Mouse (Mus musculus) ovary, postnatal 14 days (tissue): ENCODE results near the gene Ecel1.

Experiments
- DNase-seq: peaks from one replicate; pipeline ENCODE4 v3.0.0; 2022; ENCODE audit warnings: low spot score

Ecel1 gene

DNA sequence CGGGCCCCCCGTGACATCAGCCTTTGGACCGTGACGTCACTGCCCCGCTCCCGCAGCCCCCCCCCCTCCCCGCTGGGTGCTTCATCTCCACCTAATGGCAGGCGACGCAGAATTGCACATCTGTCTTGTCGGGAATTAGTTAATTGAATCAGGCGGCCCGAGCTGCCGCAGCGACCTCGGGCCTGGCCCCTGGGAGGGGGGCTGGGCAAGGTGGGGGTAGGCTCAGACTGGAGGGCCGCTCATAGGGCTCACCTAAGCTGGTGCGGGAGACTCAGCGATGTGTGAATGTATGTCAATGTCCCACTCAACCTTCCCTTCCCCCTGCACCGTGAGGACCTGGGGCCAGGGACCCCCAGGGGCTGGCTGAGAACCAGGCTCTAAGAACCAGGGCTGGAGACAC lies 14.1 kb upstream of the Ecel1 start:
- no peak for DNase-seq

DNA sequence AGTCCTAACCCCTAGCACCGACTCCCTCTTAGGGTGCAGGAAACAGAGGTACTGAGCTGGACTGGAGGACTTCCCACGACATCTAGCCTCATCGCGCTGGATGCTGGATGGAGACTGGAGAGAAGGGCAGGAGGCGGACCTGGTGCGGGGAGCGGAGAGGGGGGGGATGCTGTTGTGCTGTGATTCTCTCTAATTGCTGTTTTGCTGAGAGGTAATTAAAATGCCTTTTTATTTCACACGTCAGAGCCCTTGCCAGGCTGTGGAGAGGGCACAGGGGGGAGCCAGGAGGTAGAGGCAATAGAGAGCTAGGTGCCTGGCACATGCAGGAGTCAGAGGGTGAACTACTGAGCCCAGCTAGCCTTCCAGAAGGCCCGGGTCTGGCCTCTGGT lies 8.5 kb upstream of the Ecel1 start:
- DNase-seq = no peak

DNA sequence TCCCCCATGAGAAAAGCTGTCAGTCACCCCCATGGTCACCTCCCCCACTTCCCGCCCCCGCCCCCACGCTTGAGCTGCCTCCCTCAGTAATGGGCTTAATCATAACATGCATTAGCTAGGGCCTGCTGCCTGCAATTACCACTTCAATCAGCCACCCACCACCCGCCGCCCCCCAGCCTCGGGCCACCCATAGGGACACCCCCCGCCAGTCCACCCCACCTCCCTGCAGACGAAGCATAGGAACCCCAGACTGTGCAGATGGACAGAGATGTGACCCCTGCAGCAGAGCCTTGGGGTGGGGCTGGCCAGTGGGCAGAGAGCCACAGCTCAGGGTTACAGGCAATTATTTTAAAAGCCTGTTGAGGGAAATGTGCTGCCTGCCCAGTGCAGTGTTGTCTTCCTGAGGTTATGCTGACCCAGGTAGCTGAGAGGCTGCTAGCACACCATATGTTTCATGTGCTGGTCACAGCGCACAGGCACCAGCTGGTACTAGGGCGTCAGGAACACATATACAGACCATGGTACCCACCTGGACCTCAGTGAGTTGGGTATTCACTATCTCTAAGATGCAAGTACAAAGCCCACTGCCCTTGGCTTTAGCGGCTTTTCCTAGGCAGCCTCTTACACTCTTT lies 8.0 kb upstream of the Ecel1 start:
- DNase-seq = no peak

DNA sequence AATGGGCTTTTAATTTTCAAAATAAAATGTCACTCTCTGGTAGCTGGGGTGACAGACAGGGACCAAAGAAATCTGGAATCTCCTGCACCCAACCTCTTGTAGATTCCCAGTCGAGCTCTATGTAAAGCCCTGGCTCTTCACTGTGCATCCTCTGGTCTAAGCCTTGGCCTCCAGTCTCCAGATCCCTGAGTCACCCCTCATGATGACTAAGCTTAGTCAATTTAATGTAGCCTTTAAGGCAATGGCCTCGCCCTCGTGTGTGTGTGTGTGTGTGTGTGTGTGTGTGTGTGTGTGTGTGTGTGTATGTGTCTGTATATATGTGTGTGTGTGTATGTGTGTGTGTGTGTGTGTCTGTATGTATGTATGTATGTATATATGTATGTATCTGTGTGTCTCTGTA lies 3.1 kb upstream of the Ecel1 start:
- no peak for DNase-seq

DNA sequence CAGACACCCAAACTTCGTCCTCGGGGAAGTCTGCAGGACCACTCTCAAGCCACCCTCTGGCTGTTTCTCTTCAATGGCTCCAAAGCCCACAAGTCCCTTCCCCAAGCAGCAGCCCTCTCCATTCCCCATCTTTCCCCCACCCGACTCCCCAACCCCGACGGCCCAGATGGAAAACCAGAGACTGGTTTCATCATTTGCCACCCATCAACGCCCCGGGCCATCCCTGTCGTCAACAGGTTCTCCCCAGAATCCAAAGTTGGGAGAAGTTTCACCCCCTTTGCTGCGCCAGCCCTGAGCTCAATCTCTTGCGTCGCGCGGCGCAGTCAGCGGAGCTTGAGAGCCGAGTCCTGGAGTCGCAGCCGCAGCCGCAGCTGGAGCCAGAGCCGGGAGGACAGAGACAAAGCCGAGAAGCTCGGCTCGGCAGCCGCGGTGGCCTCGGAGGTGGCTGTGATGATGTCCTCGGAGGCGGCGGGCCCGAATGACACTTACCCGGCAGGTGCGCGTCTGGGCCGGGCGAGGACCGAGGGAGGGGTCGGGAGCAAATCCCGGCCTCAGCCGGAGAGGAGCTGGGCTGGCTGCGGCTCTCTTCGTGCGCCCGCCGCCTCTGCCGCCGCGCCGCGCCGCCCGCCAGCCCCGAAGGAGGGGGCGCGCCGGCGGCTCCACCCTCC lies 656 bp downstream of the Ecel1 start:
- no peak for DNase-seq

DNA sequence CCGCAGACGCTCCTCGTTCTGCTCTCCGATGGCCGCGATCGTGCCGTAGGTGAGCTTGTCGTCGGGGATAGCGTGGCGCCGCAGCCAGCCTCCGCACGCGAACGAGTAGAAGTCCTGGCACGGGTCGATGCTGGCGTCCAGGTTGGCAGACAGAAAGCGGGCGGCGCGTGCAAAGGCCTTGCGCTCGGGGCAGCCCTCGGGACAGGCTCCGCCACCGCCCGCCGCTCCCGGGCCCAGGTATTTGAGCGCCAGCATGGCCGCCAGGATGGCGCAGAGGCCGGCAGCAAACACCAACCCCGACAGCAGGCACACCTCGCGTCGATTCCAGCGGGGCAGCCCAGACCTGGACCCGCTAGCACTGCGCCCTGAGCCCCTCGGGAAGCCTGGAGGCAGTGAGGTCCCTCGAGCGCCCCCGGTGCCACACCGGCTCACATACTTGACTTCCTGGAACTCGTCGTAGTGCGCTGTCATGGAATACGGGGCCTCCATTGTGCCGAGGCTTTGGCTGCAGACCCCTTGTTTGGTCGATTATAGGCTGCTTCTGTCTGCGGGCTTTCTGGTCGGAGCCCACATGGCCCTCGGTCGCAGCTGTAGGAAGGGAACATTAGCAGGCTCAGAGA lies 1.7 kb downstream of the Ecel1 start:
- DNase-seq = no peak

DNA sequence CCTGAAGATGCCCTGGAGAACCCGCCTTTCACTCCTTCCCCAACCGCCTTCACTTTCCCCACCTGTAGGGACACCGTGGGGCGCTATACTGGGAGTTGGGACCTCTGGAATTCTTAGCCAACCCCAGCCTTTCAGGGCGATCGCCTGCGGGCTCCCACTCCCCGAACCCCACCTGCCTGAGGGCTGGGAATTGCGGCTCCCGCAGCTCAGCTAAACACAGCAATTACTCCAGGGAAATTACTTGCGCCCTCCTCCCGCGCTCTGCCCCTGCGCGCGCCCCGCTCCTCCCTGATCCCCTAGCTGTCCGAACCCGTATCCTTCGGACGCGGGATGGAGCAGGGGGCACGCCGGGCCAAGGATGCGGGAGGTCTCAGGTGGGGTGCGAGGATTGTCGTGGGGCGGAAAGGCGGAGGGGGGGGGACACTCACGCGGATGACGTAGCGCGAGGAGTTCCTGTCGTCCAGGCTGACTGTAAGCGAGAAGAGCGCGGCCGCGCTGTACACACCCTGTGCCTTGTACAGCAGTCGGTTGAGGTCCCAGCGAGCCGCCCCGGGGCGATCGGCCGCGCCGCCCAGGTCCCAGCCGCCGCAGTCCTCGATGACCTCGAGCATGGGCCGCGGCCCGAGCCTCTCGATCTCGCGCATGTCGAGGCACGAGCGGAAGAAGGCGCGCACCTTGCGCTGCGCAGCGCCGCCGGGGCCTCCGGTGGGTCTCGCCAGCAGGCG lies 2.4 kb downstream of the Ecel1 start:
- no peak for DNase-seq

DNA sequence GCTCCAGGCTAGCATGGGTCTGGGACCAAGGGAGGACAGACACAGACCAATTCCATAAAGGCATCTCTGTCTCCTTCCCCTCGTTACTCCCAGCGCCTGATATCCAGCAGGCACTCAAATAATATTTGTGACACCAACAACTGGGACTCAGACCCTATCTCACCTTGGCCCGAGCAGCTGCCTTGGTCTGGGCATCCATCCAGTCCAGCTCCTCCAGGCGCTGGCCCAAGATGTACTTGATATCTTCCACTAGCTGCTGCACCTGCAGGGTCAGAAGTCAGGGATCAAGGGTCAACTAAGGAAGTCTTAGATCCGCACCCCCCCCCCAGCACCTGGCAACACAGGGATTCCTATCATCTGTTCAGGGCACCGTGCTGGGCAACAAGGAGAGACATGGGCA lies 5.0 kb downstream of the Ecel1 start:
- DNase-seq = no peak

DNA sequence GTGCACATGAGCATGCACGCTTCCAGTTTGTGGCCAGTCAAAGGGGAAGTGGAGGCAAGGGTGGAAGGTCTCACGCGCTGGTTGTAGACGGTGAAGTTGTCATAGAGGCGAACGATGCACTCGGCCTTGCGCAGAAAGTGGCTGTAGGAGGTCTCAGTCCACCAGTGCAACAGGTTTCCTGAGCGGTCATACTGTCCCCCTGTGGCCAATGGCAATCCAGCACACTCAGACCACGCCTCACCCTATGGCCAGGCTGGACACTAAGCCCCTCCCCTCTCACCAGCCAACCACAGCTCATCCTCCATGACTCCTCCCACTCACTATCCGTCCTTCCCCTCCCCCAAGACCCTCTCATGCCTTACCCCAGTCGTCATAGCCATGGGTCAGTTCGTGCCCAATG lies 6.9 kb downstream of the Ecel1 start:
- no peak for DNase-seq

DNA sequence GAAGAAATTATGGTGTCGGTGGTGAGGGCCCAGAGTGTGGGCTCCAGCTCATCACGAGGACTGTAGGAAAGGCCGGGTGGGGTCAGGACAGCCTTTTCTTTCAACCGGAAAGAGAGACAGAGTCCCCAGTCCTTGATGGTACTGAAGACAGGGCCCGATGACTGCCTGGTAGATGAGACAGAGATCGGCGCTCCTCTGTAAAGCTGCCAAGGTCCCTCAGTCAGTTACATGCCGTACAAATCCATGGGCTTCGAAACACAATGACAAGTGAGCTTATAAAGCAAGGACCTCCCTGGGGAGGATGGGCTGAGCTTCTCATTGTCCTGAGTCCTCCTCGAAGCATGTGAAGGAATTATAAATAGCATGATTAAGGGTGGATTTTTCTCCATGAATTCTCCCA lies 13.2 kb downstream of the Ecel1 start:
- DNase-seq = no peak

DNA sequence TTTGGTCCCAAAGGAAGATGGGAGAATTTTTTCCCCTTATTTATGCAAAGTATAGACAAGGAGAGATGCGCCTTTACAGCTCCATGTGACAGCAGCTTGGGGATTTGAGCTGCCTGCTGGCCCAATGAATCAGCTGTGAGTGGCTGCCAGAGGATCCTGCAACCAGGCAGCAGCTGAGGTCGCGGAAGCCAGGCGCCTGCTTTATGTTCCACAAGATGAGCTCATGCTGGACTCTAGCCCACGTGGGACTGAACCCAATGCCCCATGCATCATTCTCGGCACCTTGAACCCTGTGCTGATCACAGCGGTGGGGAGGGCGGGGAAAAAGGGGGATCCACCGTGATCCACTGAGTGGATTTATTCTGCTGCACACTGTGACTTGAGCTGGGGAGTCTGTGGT lies 13.9 kb downstream of the Ecel1 start:
- no peak for DNase-seq

DNA sequence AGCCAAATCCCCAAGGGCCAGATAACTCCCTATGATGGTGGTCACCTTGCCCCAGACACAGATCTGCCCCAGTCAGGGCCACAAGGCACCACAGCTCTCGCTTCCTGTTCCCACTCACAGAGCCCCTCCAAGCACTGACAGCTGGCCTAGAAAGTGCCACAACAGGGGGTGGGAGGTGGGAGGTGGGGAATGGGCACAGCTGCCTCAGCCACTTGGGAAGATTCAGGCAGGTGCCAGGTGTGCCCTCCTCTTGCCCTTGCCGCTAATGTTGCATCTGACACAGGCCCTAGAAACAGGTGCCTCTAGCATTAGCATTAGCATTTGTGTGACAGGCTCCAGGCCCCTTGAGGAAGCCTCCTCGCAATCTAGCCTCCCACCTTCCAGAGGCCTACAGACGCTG lies 14.8 kb downstream of the Ecel1 start:
- no peak for DNase-seq

DNA sequence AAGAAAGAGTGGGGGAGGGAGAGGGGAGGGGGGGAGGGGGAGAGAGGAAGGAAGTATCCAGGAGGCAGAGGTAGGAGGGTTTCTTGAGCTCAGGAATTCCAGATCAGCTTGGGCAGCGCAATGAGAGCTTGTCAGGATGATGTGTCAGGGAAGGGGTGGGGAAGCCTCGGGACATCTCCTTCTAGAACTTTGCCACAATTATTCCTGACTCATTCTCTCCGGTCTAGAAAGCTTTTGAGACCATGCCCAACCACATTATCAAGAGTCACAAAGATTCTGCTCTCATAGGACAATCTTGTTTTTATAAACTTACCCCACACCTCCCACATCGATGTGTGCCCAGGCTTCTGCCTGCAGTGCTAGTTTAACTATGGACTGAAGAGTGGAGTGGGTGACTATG lies 24.5 kb downstream of the Ecel1 start:
- no peak for DNase-seq

DNA sequence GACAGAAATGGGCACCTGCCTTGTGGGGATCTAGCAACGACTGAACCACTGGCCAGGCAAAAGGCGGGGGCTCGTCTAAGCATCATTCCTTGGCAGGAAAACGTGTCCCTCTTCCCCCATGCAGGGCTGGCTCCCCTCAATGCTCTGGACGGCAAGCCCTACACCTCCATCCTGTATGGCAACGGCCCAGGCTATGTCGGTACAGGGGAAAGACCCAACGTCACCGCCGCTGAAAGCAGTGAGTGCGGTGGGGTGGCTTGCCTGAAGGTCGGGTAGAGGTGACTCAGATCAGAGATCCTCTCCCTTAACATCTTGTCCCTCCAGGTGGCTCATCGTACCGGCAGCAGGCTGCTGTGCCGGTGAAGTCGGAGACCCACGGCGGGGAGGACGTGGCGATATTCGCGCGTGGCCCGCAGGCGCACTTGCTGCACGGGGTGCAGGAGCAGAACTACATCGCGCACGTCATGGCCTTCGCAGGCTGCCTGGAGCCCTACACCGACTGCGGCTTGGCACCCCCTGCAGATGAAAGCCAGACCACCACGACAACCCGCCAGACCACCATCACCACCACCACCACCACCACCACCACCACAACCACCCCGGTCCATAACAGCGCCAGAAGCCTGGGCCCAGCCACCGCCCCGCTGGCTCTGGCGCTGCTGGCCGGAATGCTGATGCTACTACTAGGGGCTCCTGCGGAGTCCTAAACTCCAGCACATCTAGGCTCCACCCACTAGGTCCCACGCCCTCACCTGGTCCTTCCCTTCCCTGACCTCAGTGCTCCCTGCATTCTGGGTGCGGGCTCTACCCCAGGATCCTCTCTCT lies 28.9 kb downstream of the Ecel1 start:
- DNase-seq = no peak

DNA sequence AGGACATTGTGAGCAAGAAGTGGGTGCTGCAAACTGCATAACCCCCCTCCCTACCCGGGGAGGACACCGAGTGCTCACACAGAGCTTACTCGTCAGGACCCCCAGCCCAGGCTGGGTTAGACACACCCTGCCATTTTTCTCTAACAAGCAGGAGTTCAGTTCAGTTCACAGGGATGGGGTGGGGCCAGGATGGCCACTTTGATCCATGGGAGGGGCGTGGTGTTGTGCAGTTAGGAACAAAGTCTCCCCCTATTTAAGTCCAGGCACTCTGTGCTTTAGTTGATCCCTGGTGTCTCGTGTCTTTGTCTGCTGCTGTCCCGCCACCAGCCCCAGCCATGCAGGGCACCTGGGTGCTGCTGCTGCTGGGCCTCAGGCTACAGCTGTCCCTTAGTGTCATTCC lies 31.6 kb downstream of the Ecel1 start, which contains the start of gene Akp3:
Gene Akp3 (plus strand): TSS at position 301 of the 400 bp plus-strand sequence.
- DNase-seq = no peak

DNA sequence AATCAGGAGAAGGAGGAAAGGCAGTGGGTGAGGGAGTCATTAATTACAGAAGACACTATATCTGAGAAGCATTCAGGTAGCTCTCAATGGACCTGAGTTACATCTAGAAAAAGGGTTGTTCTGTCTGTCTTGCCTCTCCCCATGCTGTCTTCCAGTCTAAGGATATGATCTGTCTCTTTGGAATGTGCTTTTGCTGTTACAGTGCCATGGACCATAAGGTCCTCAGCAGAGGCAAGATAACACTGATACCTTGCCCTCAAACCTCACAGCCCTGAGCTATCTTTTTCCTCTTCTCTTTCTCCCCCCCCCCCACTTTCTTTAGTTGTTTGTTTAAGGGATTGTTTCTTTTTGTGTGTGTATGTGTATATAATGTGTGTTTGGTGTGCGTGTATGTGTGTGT lies 41.5 kb downstream of the Ecel1 start:
- no peak for DNase-seq

DNA sequence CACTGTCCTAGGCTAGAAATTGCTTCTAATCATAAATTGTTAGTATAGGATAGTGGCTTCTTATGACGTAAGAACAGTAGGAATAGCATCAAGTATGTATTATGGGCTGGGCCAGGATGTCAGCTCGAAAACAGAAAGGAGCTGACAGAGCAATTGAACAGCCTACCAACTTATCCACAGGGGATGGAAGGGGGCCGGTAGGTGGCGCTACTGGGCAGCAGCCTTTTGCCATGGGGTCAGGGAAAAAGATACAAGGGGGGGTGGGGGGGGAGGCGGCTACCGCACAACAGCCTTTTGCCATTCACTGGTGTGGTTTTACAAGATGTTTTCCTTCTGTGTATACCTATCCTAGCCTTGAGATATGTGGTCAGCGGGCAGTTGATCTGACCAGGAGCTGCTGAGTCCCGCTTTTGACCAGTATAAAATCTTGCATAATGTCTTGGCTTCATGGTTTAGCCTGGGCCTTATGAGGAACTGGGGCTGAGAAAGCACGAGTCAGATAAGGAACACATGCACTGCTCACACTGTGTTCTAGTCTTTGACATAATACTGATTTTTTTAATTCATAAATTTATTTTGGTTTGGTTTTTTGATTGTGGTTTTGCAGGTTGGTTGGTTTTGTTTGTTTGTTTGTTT lies 44.5 kb downstream of the Ecel1 start:
- DNase-seq = peak; percentile 22

DNA sequence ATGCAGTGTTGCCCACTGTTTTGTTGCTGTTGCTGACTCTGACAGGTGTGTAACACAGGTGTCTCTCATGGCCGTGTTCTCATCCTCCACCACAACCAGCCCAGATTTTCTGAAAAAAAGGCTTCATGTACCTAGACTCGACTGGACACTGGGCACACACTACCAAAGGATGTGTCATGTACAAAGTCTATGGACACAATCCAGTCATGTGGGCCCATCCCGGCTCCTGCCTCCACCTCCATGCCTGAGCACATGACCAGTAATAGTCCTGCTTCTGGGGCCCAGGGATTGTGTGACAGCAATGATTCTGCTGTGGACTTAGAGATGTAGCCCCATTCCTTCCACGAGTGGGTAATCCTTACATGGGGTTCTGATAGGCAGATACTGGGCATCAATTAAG lies 47.8 kb downstream of the Ecel1 start:
- DNase-seq = no peak

DNA sequence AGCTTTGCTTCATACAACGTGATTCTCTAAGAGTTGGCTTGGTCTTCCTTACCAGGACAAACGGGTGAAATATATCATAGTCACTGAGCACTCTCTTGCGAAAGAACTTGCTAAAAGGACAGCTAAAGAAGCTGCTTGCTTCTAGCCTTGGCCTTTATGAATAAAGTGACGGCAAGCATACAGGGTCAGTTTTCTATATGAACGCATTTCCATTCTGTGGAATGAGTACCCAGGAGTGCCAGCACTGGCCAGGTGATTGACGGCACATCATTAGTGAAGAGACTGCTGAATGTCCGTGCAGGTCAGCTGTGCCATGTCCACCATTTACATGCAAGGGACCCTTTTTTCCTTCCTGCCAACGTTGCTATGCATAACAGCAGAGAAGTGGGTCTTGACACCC lies 49.8 kb downstream of the Ecel1 start:
- no peak for DNase-seq

DNA sequence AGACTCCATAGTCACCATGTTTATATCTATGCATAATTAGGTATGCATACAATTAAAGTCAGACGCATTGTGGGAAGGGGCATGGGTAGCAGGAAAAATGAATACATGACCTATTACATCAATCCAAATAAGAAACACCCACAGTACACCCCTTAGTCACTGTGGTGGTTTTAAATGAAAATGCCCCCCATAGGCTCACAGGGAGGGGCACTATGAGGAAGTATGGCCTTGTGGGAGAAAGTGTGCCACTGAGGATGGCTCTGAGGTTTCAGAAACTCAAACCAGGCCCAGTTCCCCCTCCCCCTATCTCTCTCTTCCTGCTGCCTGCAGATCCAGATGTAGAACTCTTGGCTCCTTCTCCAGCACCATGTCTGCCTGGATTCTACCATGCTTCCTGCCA lies 52.4 kb downstream of the Ecel1 start:
- no peak for DNase-seq

DNA sequence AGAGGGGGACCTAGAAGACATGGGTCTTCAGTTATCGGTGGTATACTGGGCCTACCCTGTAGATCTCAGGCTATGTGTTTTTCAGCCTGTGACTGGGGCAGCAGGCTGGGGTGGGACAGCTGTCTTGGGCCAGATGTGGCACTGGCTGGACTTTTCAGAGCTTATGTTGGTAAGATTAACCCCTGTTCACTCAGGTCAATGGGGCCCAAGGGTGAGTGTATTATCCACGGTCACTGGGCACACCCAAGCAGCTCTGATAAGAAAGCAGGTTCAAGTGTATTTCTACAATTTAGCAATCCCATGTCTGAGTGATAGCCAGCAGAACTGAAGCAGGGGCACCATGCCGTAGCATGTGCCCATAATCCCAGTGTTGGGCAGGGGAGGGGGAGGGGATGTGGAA lies 54.2 kb downstream of the Ecel1 start:
- no peak for DNase-seq

DNA sequence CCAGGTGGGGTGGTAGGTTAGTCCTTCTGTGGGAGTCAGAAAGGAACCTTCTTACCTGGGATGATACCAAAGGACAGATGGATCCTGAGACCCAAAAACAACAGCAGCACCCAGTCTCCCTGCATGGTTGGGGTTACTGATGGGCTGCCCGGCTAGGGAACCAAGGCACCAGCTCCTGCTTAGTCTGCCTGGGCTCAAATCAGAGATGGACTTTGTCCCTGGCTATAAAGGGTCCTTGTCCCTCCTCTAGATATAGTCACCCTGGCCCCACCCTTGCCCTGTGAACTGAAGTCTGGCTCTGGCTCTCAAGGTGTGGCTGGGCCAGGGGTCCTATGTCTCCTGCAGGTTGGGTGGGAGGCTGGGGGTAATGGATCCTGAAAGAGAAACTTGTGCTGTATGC lies 54.9 kb downstream of the Ecel1 start, which contains the start of gene Alpi:
Gene Alpi (minus strand): TSS at position 196 of the 400 bp plus-strand sequence.
- DNase-seq = no peak
